Mouse (Mus musculus): ENCODE measurements around the gene Rbm6.

Rbm6 gene

DNA sequence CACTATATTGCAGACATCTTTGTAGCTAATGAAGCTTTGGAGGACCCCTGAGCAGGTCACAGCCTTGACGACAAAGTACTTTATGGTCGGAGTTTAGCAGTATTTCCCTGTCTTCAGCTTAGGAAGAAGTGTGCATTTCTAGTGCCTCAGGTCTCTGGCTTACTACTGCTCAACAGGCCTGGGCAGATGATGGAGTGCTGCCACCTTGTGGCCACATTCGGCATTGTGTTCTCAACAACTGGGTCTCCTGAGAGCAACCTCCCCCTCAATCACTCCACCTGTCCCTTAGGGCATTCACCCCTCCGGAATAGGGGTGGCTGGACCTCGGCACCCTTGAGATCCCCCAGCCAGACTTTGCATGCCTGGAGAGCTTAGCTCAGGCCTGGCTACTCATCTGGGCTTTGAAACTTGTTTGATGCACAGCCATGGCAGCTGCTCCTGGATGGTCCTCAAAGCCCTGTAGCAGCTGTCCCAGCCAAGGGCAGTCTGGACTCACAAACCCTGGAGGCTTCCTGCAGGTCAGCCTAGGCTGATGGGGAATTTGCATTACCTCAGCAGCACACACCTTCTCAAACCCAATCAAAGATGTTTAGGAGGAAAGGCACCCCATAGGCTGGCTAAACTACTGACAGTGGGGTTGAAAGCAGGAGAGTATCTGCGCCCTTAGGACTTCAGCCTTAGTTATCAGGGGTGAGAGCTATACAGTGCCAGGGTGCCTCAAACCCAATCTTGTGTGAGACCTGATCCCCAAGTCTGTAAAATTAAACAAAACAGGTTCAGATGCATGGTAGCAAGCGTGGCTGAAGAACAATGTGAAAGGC lies 134.8 kb downstream of the Rbm6 start:
- CTCF ChIA-PET, result interaction anchor here (0.5 to 5.6 kb wide), 69 partner anchors 9 to 319 kb away, joined by 3 to 79 read pairs (median 4); partner anchors contain the start of genes Gnai2 (in 1 of the 4) and Gnat1 (in 1 of the 4)
- POLR2A ChIA-PET, result interaction anchor here (0.5 to 3.2 kb wide), 36 partner anchors 11 to 597 kb away, joined by 3 to 15 read pairs (median 4); partner anchors contain the start of genes 6430571L13Rik (in 1 of the 4) and Mst1r (in 1 of the 4)

DNA sequence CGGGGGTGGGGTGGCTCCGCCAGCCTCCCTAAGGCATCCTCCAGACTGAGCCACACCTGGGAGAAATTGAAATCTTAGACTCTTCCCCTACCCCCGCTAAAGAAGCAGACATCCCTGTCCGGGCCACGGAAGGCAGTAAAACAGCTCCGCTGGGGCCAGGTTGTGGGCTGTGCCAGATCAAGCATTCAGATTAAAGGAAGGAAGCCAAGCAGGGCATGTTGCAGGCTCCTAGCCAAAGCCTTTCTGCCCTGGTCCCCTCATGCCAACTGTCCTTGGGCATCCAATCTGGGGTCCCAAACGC lies 136.9 kb downstream of the Rbm6 start:
- ChIA-PET CTCF (interaction anchor here (0.6 to 5.6 kb wide), 17 partner anchors 9 to 1403 kb away, joined by 3 to 79 read pairs (median 5); no protein-coding TSS in a partner anchor), POLR2A (interaction anchor here (0.6 to 3.3 kb wide), 20 partner anchors 9 to 226 kb away, joined by 3 to 15 read pairs (median 4); partner anchors contain the start of genes Hyal3 (in 1 of the 4) and Rbm5 (in 1 of the 4))

DNA sequence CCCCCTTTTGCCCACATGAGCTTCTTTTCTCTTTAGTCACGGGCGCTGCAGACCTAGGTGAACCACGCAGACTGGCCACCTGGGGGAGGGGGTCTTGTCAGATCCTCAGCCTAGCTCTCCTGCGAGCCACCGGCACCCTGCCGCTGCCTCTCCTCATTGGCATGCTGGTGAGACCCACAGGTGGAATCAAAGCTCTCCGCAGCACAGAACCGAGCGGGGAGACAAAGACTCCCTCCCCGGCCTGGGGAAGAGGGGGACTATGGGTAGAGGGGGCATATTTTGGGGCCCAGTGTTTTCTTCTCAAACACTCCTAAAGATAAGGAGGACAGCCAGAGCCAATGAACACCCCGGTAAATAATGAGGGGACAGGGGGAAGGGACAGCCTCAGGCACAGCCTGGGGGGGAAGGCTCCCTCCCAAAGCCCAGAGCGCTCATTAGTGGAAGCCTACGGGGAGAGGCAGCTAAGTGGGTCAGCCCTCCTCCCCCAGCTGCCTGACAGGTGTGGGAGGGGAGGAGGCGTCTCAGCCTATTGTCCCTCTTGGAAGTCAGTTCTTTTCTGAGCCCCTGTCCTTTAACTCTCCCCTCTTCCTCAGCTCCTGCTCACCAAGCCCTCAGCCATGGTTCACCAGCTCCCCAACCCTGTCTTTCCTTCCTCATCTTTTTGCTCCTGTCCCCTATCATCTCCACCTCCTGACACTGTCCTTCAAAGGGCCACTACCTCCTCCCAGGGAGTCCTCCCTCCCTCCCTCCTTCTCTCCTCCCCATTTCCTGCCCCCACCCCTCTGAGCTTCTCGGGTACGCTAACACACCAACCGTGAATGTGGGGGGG lies 137.5 kb downstream of the Rbm6 start:
- ChIA-PET POLR2A (interaction anchor here (0.6 to 3.3 kb wide), 31 partner anchors 8 to 266 kb away, joined by 3 to 11 read pairs (median 4); partner anchors contain the start of genes Hyal3 (in 1 of the 4), Ifrd2 (in 1 of the 4), Ip6k1 (in 1 of the 4) and Rbm5 (in 1 of the 4)), CTCF (interaction anchor here (0.5 to 5.6 kb wide), 26 partner anchors 9 to 1403 kb away, joined by 3 to 79 read pairs (median 4); no protein-coding TSS in a partner anchor)

DNA sequence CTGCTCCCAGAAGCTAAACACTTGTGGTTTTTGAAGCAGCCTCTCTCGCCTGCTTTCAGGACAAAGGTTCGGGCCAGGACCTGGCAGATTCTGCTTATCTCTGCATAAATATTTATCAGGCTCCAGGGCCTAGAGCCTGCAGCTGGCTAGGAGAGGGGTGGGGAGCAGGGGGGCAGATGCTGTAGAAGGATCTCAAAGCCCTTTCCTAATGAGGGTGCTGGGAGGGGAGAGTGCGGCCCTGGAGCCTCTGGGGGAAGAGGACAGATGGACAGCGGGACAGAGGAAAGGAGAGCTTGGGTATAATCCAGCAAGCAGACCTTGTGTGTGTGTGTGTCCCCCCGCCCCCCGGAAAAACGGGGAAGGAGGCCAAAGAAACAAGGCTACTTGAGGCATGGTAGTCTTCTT lies 138.5 kb downstream of the Rbm6 start:
- CTCF ChIA-PET, result interaction anchor here (0.7 to 5.6 kb wide), 19 partner anchors 10 to 333 kb away, joined by 3 to 79 read pairs (median 5); no protein-coding TSS in a partner anchor
- POLR2A ChIA-PET, result interaction anchor here (0.7 to 3.3 kb wide), 22 partner anchors 7 to 147 kb away, joined by 3 to 11 read pairs (median 4); partner anchors contain the start of genes Ifrd2 (in 1 of the 4), Rbm5 (in 1 of the 4) and Sema3f (in 1 of the 4)

DNA sequence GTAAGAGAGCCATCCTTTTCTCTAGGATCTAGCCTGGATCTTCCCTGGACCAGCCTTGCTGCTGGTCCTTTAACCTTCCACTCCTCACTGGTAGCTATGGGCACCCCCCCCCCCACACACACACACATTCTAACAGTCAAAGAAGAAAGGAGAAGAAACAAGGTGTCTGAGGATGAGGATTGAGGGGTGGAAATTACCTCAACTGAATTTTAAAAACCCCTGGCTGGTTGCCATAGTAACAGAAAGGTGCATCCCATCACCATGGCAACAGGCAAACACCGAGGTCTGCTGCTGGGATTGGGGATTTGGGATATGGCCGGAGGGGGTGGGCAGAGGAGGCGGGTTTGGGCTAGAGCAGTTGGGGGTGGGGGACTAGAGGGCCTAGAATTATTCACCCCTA lies 143.3 kb downstream of the Rbm6 start:
- POLR2A ChIA-PET, result no interaction called here
- CTCF ChIA-PET, result interaction anchor here in 2 of 4 experiments (0.6 to 1.0 kb wide), 3 partner anchors 8 to 225 kb away, joined by 3 to 4 read pairs (median 3); no protein-coding TSS in a partner anchor

DNA sequence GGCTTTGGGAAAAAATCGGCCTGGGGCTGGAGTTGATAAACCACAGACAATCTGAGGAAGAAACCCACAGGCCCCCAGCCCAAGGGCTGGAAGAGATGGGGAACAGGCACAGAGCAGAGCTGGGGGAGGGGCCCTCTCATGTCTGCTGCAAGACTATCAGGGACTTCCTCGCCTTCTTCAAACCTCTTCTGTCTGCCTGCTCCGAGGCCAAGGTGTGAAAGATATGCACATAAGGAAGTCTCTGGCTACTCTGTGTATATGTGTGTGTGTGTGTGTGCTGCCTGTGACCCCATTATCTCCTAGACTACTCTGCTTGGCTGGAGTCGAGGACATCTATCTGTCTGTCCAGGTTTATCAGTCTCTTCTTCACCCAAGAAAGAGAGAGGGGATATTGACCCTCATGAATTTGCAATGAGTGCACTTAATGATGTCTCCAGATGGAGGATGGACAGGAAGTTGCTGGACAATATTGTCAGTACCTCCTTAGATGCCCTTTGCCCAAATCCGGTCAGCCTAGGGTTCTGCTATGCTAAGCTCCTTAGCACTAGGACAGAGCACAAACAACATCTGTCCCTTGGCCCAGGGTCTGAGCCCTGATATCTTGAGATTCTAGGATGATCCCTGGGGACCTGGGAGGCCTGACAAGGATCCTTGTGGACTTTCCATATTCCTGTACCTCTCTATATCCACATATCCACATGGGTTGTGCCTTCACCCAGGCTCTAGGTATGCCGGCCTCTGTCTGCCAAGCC lies 143.9 kb downstream of the Rbm6 start:
- ChIA-PET CTCF (interaction anchor here in 2 of 4 experiments (0.6 to 1.0 kb wide), 3 partner anchors 9 to 225 kb away, joined by 3 to 13 read pairs (median 4); no protein-coding TSS in a partner anchor), POLR2A (interaction anchor here in 2 of 4 experiments (0.7 to 1.0 kb wide), 2 partner anchors 15 to 50 kb away, joined by 3 read pairs; no protein-coding TSS in a partner anchor)

DNA sequence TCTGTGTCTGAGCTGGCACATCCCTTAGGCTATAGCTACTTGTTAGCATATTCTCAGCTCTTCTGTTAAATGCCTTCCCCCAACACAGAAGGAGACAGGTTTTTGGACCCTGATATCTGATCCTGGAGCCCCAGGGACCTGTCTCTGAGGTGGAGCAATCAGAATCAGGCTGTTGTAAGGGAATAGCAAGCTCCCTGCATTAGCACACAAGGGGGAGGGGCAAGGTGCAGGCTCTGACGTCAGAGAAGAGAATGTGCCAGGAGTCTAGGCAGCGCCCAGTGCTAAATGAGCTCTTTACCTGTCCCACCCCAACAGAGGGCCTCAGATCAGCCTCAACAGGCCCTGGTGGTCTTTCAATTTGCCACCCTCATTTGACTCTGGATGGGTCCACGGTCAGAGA lies 146.0 kb downstream of the Rbm6 start:
- CTCF ChIA-PET, result interaction anchor here (0.6 to 2.5 kb wide), 17 partner anchors 8 to 875 kb away, joined by 3 to 15 read pairs (median 3); partner anchors contain the start of gene Mst1r (in 1 of the 4)
- POLR2A ChIA-PET, result interaction anchor here in 3 of 4 experiments (0.6 to 3.0 kb wide), 24 partner anchors 8 to 326 kb away, joined by 3 to 15 read pairs (median 4); partner anchors contain the start of gene Amigo3 (in 1 of the 3)

DNA sequence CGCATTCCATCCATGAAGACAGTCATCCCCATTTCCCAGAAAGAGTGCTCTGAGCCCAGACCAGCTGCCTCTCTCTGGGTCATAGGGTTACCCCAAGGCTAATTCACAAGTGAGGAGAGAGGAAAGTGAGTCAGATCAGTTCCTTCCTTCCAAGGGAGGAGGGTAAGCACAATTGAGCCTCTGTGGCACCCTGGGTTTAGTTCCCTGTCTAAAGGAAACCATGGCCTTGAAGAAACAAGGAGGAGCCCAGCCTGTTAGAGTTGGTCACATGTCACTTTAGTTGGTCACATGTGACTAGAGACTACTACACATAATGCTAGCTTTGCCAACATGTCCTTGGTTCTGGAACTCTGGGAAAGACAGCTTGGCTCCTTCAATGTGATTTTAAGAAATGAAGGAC lies 148.2 kb downstream of the Rbm6 start:
- ChIA-PET CTCF (interaction anchor here (0.8 to 1.9 kb wide), 6 partner anchors 10 to 48 kb away, joined by 3 to 6 read pairs (median 4); no protein-coding TSS in a partner anchor), POLR2A (interaction anchor here (0.6 to 4.0 kb wide), 11 partner anchors 9 to 144 kb away, joined by 3 to 11 read pairs (median 3); partner anchors contain the start of genes Sema3f (in 2 of the 4) and Hyal3 (in 1 of the 4))

DNA sequence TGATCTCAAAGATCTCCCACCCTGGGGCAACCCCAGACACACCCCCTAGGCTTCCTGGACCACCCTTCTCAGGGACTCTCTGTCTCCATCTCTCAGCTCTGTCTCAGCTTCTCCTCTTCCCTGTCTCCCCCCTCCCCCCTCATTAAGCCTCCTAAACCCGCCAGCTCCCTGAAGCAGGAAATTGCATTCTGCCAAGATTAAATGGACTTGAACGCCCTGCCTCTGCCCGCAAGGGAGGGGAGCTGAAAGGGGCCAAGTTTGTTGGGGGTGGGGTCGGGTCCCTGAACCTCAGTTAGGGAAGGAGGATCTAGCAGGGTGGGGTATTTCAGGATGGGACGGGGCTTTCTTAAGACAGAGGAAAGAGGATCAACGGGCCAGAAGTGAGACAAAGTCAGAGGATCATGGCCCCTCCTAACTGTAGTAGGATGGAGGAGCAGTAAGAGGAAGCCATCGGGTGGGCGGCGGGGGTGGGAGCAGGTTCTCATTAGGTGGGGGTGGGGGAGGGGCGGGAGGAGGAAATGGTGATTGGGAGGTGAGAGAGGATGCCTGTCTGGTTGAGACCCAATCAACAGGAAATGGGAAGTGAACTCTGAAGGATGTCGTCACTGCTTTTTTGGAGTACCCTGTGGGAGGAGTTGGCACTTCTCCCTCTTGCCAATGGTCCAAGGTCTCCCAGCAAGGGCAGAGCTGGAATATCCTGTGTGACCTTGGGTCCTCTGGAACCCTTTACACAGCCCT lies 149.1 kb downstream of the Rbm6 start:
- CTCF ChIA-PET, result interaction anchor here (0.6 to 2.6 kb wide), 9 partner anchors 10 to 78 kb away, joined by 3 to 7 read pairs (median 4); partner anchors contain the start of gene Sema3f (in 1 of the 4)
- POLR2A ChIA-PET, result interaction anchor here (0.8 to 4.0 kb wide), 17 partner anchors 9 to 143 kb away, joined by 3 to 11 read pairs (median 3); partner anchors contain the start of genes Hyal3 (in 1 of the 4) and Sema3f (in 1 of the 4)

All from embryonic stem cell, embryonic (primary cell).